Mouse (Mus musculus) cortical plate, adult 2 months (tissue): Measurements from ENCODE around the gene Gphn. TPM values are rescaled to one million over a fixed set of nuclear protein-coding genes. Genes with fewer than 3 reads are reported as not detected.

Experiments
- H3K27ac ChIP-seq: fragments of 200-500 bp; 2 replicates; pipeline ENCODE4 v1.5.1; 2012; ENCODE audit warnings: low read length, control low read depth, inconsistent platforms; ENCODE audit not compliant: insufficient read depth
- H3K4me1 ChIP-seq: fragments of 200-500 bp; 2 replicates; pipeline ENCODE4 v1.6.1; 2011; ENCODE audit warnings: low read length; ENCODE audit not compliant: control insufficient read depth, insufficient read depth
- H3K4me3 ChIP-seq: fragments of 200-500 bp; 2 replicates; pipeline ENCODE4 v1.5.1; 2011; ENCODE audit warnings: mild to moderate bottlenecking, low read length, control low read depth; ENCODE audit not compliant: insufficient read depth
- CTCF ChIP-seq: fragments of 200-500 bp; IDR thresholded peaks from 2 replicates; pipeline ENCODE4 v1.5.1; 2011; ENCODE audit warnings: mild to moderate bottlenecking, control low read depth, low read length; ENCODE audit not compliant: insufficient read depth; ENCODE audit errors: extremely low read depth
- POLR2A ChIP-seq: fragments of 200-500 bp; IDR thresholded peaks from 2 replicates; pipeline ENCODE4 v1.6.1; 2011; ENCODE audit warnings: mild to moderate bottlenecking, low read length, control low read depth; ENCODE audit not compliant: insufficient read depth; ENCODE audit errors: extremely low read depth
- polyA plus RNA-seq: library from polyadenylated mRNA; depleted of rRNA; stranded (reverse); fragments of >200 nt; gene quantifications from 2 replicates; pipeline ENCODE4 v1.2.3, GENCODE M21; 2012

The Gphn gene
- polyA plus RNA-seq, 1 experiment = 64.1 TPM

GRCm38 (mm10) chr12:78550913-78551312, 324.7 kb downstream of the Gphn start:
- H3K4me1 ChIP-seq = no peaks in the 10 kb centered on the region
- H3K4me3 ChIP-seq = no peak overlapping the region
- TF ChIP-seq POLR2A (no peak), CTCF (no peak)
- no peak overlapping the region for H3K27ac ChIP-seq

- TF ChIP-seq POLR2A (no peak), CTCF (no peak)
- no peaks in the 10 kb centered on the region for H3K4me1 ChIP-seq
- no peak overlapping the region for H3K4me3 ChIP-seq
- no peak overlapping the region for H3K27ac ChIP-seq
Measured at GRCm38 (mm10) chr12:78631816-78632215, 405.6 kb downstream of the Gphn start.

DNA sequence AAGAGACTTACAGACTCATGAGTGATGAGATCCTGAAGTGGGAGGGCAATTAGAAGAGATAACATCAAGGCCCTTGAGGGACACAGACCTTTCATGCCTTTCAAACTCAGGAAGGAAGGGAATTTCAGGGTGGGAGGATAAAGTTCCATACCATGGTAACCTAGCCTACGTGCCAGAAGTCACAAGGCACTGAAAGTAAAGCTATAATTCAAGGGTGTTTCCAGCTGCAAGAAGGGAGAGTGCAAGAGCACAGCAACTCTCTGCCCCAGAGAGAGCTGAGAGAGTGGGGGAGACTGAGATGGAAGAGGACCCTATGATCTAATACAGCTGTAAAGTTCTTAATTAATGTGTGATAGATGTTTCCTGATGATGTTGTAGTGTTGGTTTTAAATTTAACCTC, 413.3 kb downstream of the Gphn start:
- Histone ChIP-seq H3K27ac (no peak overlapping the region), H3K4me3 (no peak overlapping the region), H3K4me1 (no peaks in the 10 kb centered on the region; the same call in 1 of the 2 replicates)
- no peak for TF ChIP-seq CTCF

DNA sequence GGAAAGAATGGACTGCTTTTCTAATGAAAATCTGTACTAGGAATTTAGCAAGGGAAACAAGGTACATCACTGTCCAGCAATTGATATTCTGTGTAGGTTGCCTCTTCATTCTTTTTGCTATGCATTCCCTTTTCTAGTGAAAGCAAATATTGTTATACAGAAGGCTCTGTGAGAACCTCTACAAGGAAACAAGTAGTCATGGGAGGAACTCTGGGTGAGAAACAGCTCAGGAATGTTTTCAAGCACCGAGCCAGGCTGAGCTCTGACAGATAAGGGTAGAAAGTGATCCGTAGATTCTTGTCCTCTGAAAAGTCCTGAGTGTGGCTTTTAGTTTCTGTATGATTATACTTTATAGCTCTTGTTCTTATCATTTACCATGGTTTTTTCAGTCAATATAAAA, 413.9 kb downstream of the Gphn start:
- TF ChIP-seq CTCF (no peak), POLR2A (no peak)
- Histone ChIP-seq H3K4me3 (no peak overlapping the region), H3K27ac (no peak overlapping the region), H3K4me1 (no peaks in the 10 kb centered on the region; the same call in 1 of the 2 replicates)

- no peak overlapping the region for H3K27ac ChIP-seq
- no peak overlapping the region for H3K4me3 ChIP-seq
- TF ChIP-seq POLR2A (no peak), CTCF (no peak)
- no peaks in the 10 kb centered on the region; the same call in 1 of the 2 replicates for H3K4me1 ChIP-seq
Measured at GRCm38 (mm10) chr12:78641220-78641619, 415.0 kb downstream of the Gphn start.

- TF ChIP-seq POLR2A (no peak), CTCF (no peak)
- Histone ChIP-seq H3K4me1 (no peaks in the 10 kb centered on the region; the same call in 1 of the 2 replicates), H3K27ac (no peak overlapping the region), H3K4me3 (no peak overlapping the region)
Measured at GRCm38 (mm10) chr12:78643691-78644090, 417.5 kb downstream of the Gphn start.

DNA sequence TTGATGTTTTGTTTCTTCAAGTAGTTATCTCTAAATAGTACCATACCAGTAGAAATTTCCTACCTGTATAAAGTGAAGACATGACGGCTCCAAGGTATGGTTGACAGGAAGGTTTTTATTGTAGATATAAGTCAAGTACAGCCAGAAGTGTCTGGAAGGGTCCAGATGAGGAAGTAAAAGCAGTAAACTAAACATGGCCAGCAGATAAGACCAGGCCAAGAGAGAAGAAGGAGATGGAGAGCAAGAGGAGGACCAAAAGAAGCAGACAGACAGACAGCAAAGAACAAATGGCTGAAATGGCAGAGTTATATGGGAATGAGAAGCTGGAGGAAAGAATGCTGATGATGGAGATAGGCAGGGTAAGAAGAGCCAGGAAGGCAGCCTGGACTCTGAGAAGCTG, 419.1 kb downstream of the Gphn start:
- H3K4me1 ChIP-seq = no peaks in the 10 kb centered on the region
- no peak overlapping the region for H3K27ac ChIP-seq
- no peak overlapping the region for H3K4me3 ChIP-seq
- TF ChIP-seq CTCF (no peak), POLR2A (no peak)

GRCm38 (mm10) chr12:78659718-78660304, 433.6 kb downstream of the Gphn start:
- Histone ChIP-seq H3K27ac (no peak overlapping the region), H3K4me3 (no peak overlapping the region)
- TF ChIP-seq POLR2A (no peak), CTCF (no peak)

DNA sequence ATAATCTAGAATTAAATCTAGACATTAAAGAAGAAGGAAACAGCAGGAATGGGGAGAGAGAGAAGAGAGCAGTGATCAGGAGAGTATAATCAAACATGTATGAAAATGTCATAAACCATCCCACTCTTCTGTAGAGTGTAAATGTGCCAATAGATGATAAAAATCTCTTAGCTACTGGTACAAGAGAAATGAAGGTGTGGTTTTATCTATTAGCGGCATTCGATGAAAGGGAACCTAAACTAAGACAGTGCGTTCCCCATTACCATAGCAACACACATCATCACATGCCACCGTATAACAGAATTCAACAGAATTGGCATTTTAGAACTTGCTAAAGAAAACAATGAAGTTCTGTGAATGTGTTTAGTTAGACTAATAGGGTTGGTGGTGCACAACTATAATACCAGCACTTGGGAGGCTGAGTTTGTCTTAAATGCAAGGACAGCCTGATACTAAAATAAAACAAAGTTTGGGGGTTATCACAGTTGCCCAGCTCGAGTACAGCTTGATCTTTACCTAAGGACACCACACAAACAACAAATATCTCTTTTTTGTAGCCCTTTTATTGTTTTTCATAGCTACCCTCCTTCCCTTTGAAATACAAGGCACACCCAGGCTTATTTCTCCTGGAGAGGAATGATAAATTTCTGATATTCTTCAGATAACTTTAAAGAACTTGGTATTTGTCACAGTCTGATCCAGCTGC, 452.1 kb downstream of the Gphn start:
- Histone ChIP-seq H3K27ac (no peak overlapping the region), H3K4me3 (no peak overlapping the region), H3K4me1 (no peaks in the 10 kb centered on the region)
- TF ChIP-seq POLR2A = no peak
- no peak for TF ChIP-seq CTCF

More at GRCm38 (mm10) chr12:78659718-78660304, 433.6 kb downstream of the Gphn start:
- H3K4me1 ChIP-seq = no peaks in the 10 kb centered on the region

DNA sequence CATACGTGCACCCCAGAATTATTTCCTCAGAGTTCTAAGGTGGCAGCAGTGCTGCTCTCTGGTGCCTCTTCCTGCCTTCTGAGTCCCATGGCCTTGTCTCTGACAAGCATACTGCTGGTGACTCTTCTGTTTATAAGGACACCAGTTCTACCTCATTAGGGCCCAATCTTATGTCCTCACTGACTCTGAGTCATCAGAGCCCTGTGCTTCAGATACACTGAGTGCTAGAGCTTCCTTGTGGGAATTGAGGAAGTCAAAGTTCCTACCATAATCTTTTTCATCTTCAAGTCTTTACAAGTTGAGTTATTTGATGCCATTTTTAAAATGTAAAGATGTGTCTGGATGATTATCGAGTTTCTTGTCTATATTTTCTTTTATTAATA, 452.6 kb downstream of the Gphn start:
- TF ChIP-seq POLR2A = no peak
- TF ChIP-seq CTCF = no peak
- no peaks in the 10 kb centered on the region for H3K4me1 ChIP-seq

GRCm38 (mm10) chr12:78681048-78681447, 454.9 kb downstream of the Gphn start:
- TF ChIP-seq POLR2A (no peak), CTCF (no peak)
- Histone ChIP-seq H3K4me3 (no peak overlapping the region), H3K27ac (no peak overlapping the region), H3K4me1 (no peaks in the 10 kb centered on the region; the same call in 1 of the 2 replicates)

More for the DNA sequence above, 452.6 kb downstream of the Gphn start:
- H3K27ac ChIP-seq = no peak overlapping the region
- no peak overlapping the region for H3K4me3 ChIP-seq
